Mouse (Mus musculus) spleen, postnatal 14 days (tissue): Measurements from ENCODE around the gene Adra2a.

Experiments
- DNase-seq, 2 experiments: peaks; one replicate each; pipeline ENCODE4 v3.0.0; 2021 to 2022; ENCODE audit warnings: low spot score in 2 of 2

The Adra2a gene

GRCm38 (mm10) chr19:54076362-54077349, 32.7 kb downstream of the Adra2a start:
- DNase-seq, result no peak

- no peak for DNase-seq
These were observed 37.4 kb downstream of the Adra2a start for GRCm38 (mm10) chr19:54081303-54081702.

GRCm38 (mm10) chr19:54081716-54082165, 37.8 kb downstream of the Adra2a start:
- no peak for DNase-seq

- DNase-seq, result no peak
These were observed 43.4 kb downstream of the Adra2a start for GRCm38 (mm10) chr19:54087319-54087718.

- DNase-seq, result no peak
These were observed 49.6 kb downstream of the Adra2a start for GRCm38 (mm10) chr19:54093599-54093998.

GRCm38 (mm10) chr19:54095716-54096115, 51.8 kb downstream of the Adra2a start:
- DNase-seq, result no peak

GRCm38 (mm10) chr19:54098367-54098766, 54.4 kb downstream of the Adra2a start:
- DNase-seq, result no peak
